Mouse (Mus musculus) neural tube, embryonic 13.5 days (tissue): ENCODE results near the gene Hist1h2af. TPM values are rescaled to one million over a fixed set of nuclear protein-coding genes. Genes with fewer than 3 reads are reported as not detected.

Experiments
- ATAC-seq: fragments of 200-750 bp; cut with Nextera tagmentation; 2 replicates; pipeline ENCODE4 v1.8.0; 2017; ENCODE audit warnings: low read depth, mild to moderate bottlenecking, moderate TSS enrichment, moderate library complexity
- H3K27ac ChIP-seq: fragments of 300-500 bp; sonication (generic); replicated peaks from 2 replicates; pipeline ENCODE4 v1.5.1; 2015; ENCODE audit warnings: moderate library complexity, mild to moderate bottlenecking, inconsistent platforms
- H3K27me3 ChIP-seq: fragments of 300-500 bp; sonication (generic); 2 replicates; pipeline ENCODE4 v1.6.1; 2015; ENCODE audit warnings: mild to moderate bottlenecking, inconsistent platforms
- H3K36me3 ChIP-seq: fragments of 300-500 bp; sonication (generic); 2 replicates; pipeline ENCODE4 v1.6.1; 2015; ENCODE audit warnings: mild to moderate bottlenecking, inconsistent platforms
- H3K4me1 ChIP-seq: fragments of 300-500 bp; sonication (generic); replicated peaks from 2 replicates; pipeline ENCODE4 v1.6.1; 2015; ENCODE audit warnings: inconsistent platforms
- H3K4me2 ChIP-seq: fragments of 300-500 bp; sonication (generic); 2 replicates; pipeline ENCODE4 v1.6.1; 2015; ENCODE audit warnings: inconsistent platforms, mild to moderate bottlenecking, moderate library complexity
- H3K4me3 ChIP-seq: fragments of 300-500 bp; sonication (generic); 2 replicates; pipeline ENCODE4 v1.5.1; 2015; ENCODE audit warnings: mild to moderate bottlenecking, inconsistent platforms
- H3K9ac ChIP-seq: fragments of 300-500 bp; sonication (generic); 2 replicates; pipeline ENCODE4 v1.6.1; 2015; ENCODE audit warnings: moderate library complexity, mild to moderate bottlenecking, inconsistent platforms
- H3K9me3 ChIP-seq: fragments of 300-500 bp; sonication (generic); 2 replicates; pipeline ENCODE4 v1.6.1; 2016; ENCODE audit warnings: inconsistent platforms
- WGBS: fragments of 180-500 bp; shearing (Covaris S2); methylation state at CpG from one replicate; pipeline ENCODE4 v1.1.7; 2015; 5-methylcytosine and 5-hydroxymethylcytosine counted together
- polyA plus RNA-seq: library from polyadenylated mRNA; unstranded; fragments of >200 nt; fragmentation: Nextera tagmentation; extraction: Ambion mirVana; gene quantifications from 2 replicates; pipeline ENCODE4 v1.2.1, GENCODE M21; 2015

Hist1h2af gene
- polyA plus RNA-seq, 1 experiment from 2014 or later, result not detected

DNA sequence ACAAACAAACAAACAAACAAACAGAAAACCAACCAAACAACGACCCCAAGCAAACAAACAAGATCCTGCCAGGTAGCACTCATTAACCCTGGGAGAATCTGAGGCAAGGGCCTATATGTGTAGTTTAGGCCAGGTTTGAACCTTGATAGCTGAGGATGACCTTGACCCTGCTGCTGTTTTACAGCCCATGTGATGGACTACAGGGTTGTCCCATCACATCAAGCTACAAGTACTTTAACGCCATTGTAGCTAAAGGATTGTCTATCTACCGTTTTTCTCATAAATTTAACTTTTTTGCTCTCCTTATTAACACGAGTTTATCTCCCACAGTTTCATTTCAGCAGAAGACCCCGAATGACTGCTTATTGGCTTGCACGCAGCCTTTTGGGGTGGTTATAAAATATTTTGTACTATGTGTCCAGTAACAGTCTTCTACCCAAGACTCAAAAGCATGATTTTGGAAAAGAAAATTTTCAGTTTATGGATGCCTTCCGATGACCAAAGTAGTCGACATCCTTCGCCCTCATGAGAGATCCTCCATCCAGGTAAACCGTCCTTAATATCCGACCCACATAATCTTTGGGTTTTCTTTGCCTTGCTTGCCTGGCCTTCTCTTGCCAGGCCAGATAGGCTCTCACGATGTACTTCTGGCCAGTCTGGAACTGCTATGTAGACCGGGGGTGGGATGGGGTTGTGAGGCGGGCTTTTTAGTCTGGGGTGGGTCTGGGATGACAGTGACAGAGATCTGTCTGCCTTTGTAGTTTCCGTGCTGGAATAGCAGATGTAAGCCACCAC, 17.7 kb upstream of the Hist1h2af start:
- no peak overlapping the region for H3K27ac ChIP-seq
- 51% methylated on average over 15 of the region's 15 CpGs for WGBS

GRCm38 (mm10) chr13:23516822-23517602, 16.7 kb upstream of the Hist1h2af start:
- Histone ChIP-seq H3K4me1 (peaks cover 19% of the 10 kb centered on the region), H3K27me3 (no peaks in the 10 kb centered on the region), H3K4me2 (peak overlapping the region; percentile 79), H3K4me3 (peak overlapping the region; percentile 50), H3K36me3 (no peaks in the 10 kb centered on the region), H3K9ac (peak overlapping the region; percentile 55), H3K27ac (0 out of 2 replicates have a peak overlapping the region, but pooled peaks have one; percentile 15), H3K9me3 (no peaks in the 10 kb centered on the region)
- WGBS, result under 1% methylated on average over 19 of the region's 19 CpGs
- ATAC-seq, result peak; percentile 73

More for the DNA sequence above, 17.7 kb upstream of the Hist1h2af start:
- Histone ChIP-seq H3K36me3 (no peaks in the 10 kb centered on the region), H3K4me2 (peak overlapping the region; percentile 79), H3K9ac (peak overlapping the region; percentile 57; the same call in 1 of the 2 replicates), H3K4me1 (peaks cover 19% of the 10 kb centered on the region), H3K27me3 (no peaks in the 10 kb centered on the region), H3K4me3 (peak overlapping the region; percentile 50), H3K9me3 (no peaks in the 10 kb centered on the region)
- no peak for ATAC-seq

DNA sequence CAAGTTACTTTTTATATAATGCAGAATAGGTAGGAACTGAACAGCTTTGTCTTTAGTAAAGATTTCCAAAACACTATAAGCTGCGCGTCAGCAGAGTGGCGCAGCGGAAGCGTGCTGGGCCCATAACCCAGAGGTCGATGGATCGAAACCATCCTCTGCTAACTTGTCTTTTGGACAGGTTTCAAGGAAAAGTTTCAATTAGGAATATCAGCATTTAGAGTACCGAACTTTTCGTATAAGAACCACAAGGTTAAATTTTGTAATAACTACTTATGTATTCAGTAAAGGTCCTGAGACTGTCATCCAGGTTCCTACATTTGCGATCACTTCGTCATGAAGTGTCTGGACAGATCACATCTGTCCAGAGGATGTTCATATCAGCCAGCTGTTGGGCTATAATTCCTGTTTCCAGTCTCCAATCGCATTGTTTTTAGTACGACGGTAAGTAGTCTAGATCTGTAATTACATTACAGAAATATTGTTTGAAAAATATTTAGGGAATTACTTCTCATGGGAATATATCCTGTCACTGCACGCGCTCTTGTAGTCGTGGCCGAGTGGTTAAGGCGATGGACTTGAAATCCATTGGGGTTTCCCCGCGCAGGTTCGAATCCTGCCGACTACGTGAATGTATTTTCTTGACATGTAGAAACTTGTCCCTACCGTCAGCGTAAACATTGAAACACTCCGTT, 16.0 kb upstream of the Hist1h2af start:
- WGBS, result under 1% methylated on average over 27 of the region's 27 CpGs
- Histone ChIP-seq H3K27ac (0 out of 2 replicates have a peak overlapping the region, but pooled peaks have one; percentile 15), H3K4me3 (peak overlapping the region; percentile 50), H3K36me3 (no peaks in the 10 kb centered on the region), H3K9me3 (no peaks in the 10 kb centered on the region), H3K9ac (peak overlapping the region; percentile 48; the same call in 1 of the 2 replicates), H3K27me3 (no peaks in the 10 kb centered on the region), H3K4me1 (peaks cover 19% of the 10 kb centered on the region), H3K4me2 (peak overlapping the region; percentile 79)
- peak; percentile 92 for ATAC-seq

- peak overlapping the region; percentile 79 for H3K4me2 ChIP-seq
- peak overlapping the region; percentile 50 for H3K4me3 ChIP-seq
- peaks cover 19% of the 10 kb centered on the region for H3K4me1 ChIP-seq
- no peak overlapping the region for H3K9ac ChIP-seq
- no peak overlapping the region for H3K27ac ChIP-seq
- ATAC-seq, result no peak
- no peaks in the 10 kb centered on the region for H3K27me3 ChIP-seq
- 0% methylated on average over 6 of the region's 6 CpGs for WGBS
- H3K36me3 ChIP-seq, result no peaks in the 10 kb centered on the region
- no peaks in the 10 kb centered on the region for H3K9me3 ChIP-seq
These were observed 15.5 kb upstream of the Hist1h2af start for GRCm38 (mm10) chr13:23518295-23518603.

DNA sequence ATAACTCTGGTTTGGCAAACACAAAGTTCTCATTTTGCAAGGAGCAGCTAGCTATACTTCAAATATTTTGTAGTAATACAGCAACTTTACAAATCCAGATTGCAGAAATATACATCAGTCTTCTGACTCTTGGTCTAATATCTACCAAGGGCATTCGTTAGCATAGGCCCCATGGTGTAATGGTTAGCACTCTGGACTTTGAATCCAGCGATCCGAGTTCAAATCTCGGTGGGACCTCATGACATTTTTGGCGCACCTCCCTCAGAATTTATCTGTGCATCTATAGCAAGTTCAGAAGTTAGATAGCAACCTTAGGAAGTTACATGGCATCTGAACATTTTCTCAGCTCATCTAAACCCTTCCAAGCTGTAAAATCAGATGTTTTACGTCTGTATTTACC, 14.8 kb upstream of the Hist1h2af start:
- Histone ChIP-seq H3K4me1 (peaks cover 19% of the 10 kb centered on the region), H3K27ac (peak overlapping the region; percentile 67; the same call in 1 of the 2 replicates), H3K9me3 (no peaks in the 10 kb centered on the region), H3K9ac (0 out of 2 replicates have a peak overlapping the region, but pooled peaks have one; percentile 23), H3K27me3 (no peaks in the 10 kb centered on the region), H3K36me3 (no peaks in the 10 kb centered on the region), H3K4me3 (peak overlapping the region; percentile 50), H3K4me2 (peak overlapping the region; percentile 79)
- WGBS, result 0% methylated on average over 6 of the region's 6 CpGs
- ATAC-seq, result peak; percentile 51; the same call in 1 of the 2 replicates

- 0 out of 2 replicates have a peak, but pooled peaks have one; percentile 19 for ATAC-seq
- Histone ChIP-seq H3K9ac (0 out of 2 replicates have a peak overlapping the region, but pooled peaks have one; percentile 23), H3K4me3 (peak overlapping the region; percentile 50), H3K36me3 (no peaks in the 10 kb centered on the region), H3K27me3 (no peaks in the 10 kb centered on the region), H3K4me2 (peak overlapping the region; percentile 79), H3K4me1 (peaks cover 19% of the 10 kb centered on the region), H3K9me3 (no peaks in the 10 kb centered on the region), H3K27ac (peak overlapping the region; percentile 67; the same call in 1 of the 2 replicates)
- under 1% methylated on average over 10 of the region's 10 CpGs for WGBS
These were observed 14.3 kb upstream of the Hist1h2af start for GRCm38 (mm10) chr13:23519416-23519815.

GRCm38 (mm10) chr13:23521703-23522102, 12.0 kb upstream of the Hist1h2af start:
- Histone ChIP-seq H3K36me3 (no peaks in the 10 kb centered on the region), H3K4me2 (peak overlapping the region; percentile 26), H3K9ac (no peak overlapping the region), H3K27me3 (no peaks in the 10 kb centered on the region), H3K4me3 (no peak overlapping the region), H3K9me3 (no peaks in the 10 kb centered on the region), H3K27ac (no peak overlapping the region), H3K4me1 (peaks cover 22% of the 10 kb centered on the region)
- under 1% methylated on average over 14 of the region's 14 CpGs for WGBS
- ATAC-seq, result no peak

GRCm38 (mm10) chr13:23523976-23524375, 9.7 kb upstream of the Hist1h2af start:
- Histone ChIP-seq H3K36me3 (no peaks in the 10 kb centered on the region), H3K4me3 (no peak overlapping the region), H3K4me1 (peaks cover 28% of the 10 kb centered on the region), H3K27me3 (no peaks in the 10 kb centered on the region), H3K4me2 (no peak overlapping the region), H3K9me3 (no peaks in the 10 kb centered on the region), H3K27ac (no peak overlapping the region), H3K9ac (no peak overlapping the region)
- WGBS, result 49% methylated on average over 5 of the region's 5 CpGs
- ATAC-seq, result no peak

- H3K27me3 ChIP-seq, result no peaks in the 10 kb centered on the region
- WGBS, result 10% methylated on average over 5 of the region's 5 CpGs
- peaks cover 28% of the 10 kb centered on the region for H3K4me1 ChIP-seq
- ATAC-seq, result 0 out of 2 replicates have a peak, but pooled peaks have one; percentile 26
- H3K9me3 ChIP-seq, result no peaks in the 10 kb centered on the region
- no peak overlapping the region for H3K4me2 ChIP-seq
- H3K9ac ChIP-seq, result no peak overlapping the region
- no peaks in the 10 kb centered on the region for H3K36me3 ChIP-seq
- no peak overlapping the region for H3K27ac ChIP-seq
- no peak overlapping the region for H3K4me3 ChIP-seq
These were observed 9.1 kb upstream of the Hist1h2af start for GRCm38 (mm10) chr13:23524654-23525053.

DNA sequence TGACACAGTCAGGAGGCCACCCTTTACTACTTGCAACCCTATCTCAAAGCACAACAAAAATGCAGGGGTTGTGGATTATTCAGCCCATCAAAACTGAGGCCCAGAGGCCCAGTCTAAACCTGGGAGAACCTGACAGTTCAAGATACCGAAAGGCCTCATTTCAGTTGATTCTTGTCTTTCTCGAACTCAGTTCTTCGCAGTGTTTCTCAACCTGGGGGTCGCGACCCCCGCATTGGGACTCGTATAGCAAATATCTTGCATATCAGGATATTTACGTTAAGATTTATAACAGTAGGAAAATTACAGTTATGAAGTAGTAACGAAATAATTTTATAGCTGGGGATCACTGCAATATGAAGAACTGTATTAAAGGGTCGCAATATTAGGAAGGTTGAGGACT, 7.8 kb upstream of the Hist1h2af start:
- H3K9ac ChIP-seq, result no peak overlapping the region
- no peaks in the 10 kb centered on the region for H3K36me3 ChIP-seq
- ATAC-seq, result no peak
- 4% methylated on average over 10 of the region's 10 CpGs for WGBS
- no peaks in the 10 kb centered on the region for H3K9me3 ChIP-seq
- no peaks in the 10 kb centered on the region for H3K27me3 ChIP-seq
- H3K4me3 ChIP-seq, result peak overlapping the region; percentile 48
- peaks cover 28% of the 10 kb centered on the region for H3K4me1 ChIP-seq
- H3K27ac ChIP-seq, result no peak overlapping the region
- peak overlapping the region; percentile 55 for H3K4me2 ChIP-seq

GRCm38 (mm10) chr13:23526312-23526711, 7.4 kb upstream of the Hist1h2af start:
- H3K4me3 ChIP-seq, result peak overlapping the region; percentile 48
- 1% methylated on average over 17 of the region's 17 CpGs for WGBS
- peaks cover 28% of the 10 kb centered on the region for H3K4me1 ChIP-seq
- no peaks in the 10 kb centered on the region for H3K27me3 ChIP-seq
- H3K9ac ChIP-seq, result peak overlapping the region; percentile 72
- ATAC-seq, result 0 out of 2 replicates have a peak, but pooled peaks have one; percentile 21
- peak overlapping the region; percentile 55 for H3K4me2 ChIP-seq
- no peaks in the 10 kb centered on the region for H3K9me3 ChIP-seq
- H3K27ac ChIP-seq, result peak overlapping the region; percentile 83
- H3K36me3 ChIP-seq, result no peaks in the 10 kb centered on the region
